Mouse (Mus musculus): ENCODE measurements around the gene Lap3.

Lap3 gene

GRCm38 (mm10) chr5:45493191-45494092 is at the start of gene Lap3:
Gene Lap3, plus strand, starts transcription at chr5:45493374.
- DNase-seq (ENCODE audit: low read depth, low spot score): peak; percentile 96

- no peak for DNase-seq (ENCODE audit: low read depth, low spot score)
Measured at GRCm38 (mm10) chr5:45444130-45444832, 48.9 kb upstream of the Lap3 start.

- DNase-seq (ENCODE audit: low read depth, low spot score): no peak
Measured at GRCm38 (mm10) chr5:45448676-45449075, 44.5 kb upstream of the Lap3 start.

GRCm38 (mm10) chr5:45449206-45449605 is 44.0 kb upstream of the Lap3 start:
- peak; percentile 20 for DNase-seq (ENCODE audit: low read depth, low spot score)

- DNase-seq (ENCODE audit: low read depth, low spot score): peak; percentile 98
Measured at GRCm38 (mm10) chr5:45449831-45450716, 43.1 kb upstream of the Lap3 start, which contains the start of gene Qdpr. Gene Qdpr, minus strand, starts transcription at chr5:45450236.

GRCm38 (mm10) chr5:45453451-45453850 is 39.7 kb upstream of the Lap3 start, which contains the start of gene Clrn2:
Gene Clrn2, plus strand, starts transcription at chr5:45453751.
- no peak for DNase-seq (ENCODE audit: low read depth, low spot score)

GRCm38 (mm10) chr5:45454456-45454855 is 38.7 kb upstream of the Lap3 start:
- DNase-seq (ENCODE audit: low read depth, low spot score): no peak

GRCm38 (mm10) chr5:45472880-45473450 is 20.2 kb upstream of the Lap3 start:
- peak; percentile 32 for DNase-seq (ENCODE audit: low read depth, low spot score)

GRCm38 (mm10) chr5:45473521-45473920 is 19.7 kb upstream of the Lap3 start:
- no peak for DNase-seq (ENCODE audit: low read depth, low spot score)

- peak; percentile 38 for DNase-seq (ENCODE audit: low read depth, low spot score)
Measured at GRCm38 (mm10) chr5:45474215-45474614, 19.0 kb upstream of the Lap3 start.

- no peak for DNase-seq (ENCODE audit: low read depth, low spot score)
Measured at GRCm38 (mm10) chr5:45474758-45475157, 18.4 kb upstream of the Lap3 start.

GRCm38 (mm10) chr5:45475771-45476170 is 17.4 kb upstream of the Lap3 start:
- DNase-seq (ENCODE audit: low read depth, low spot score): no peak

GRCm38 (mm10) chr5:45476288-45476687 is 16.9 kb upstream of the Lap3 start:
- no peak for DNase-seq (ENCODE audit: low read depth, low spot score)

GRCm38 (mm10) chr5:45477601-45478000 is 15.6 kb upstream of the Lap3 start:
- no peak for DNase-seq (ENCODE audit: low read depth, low spot score)

GRCm38 (mm10) chr5:45480066-45480465 is 13.1 kb upstream of the Lap3 start:
- DNase-seq (ENCODE audit: low read depth, low spot score): no peak

GRCm38 (mm10) chr5:45481125-45481524 is 12.0 kb upstream of the Lap3 start:
- no peak for DNase-seq (ENCODE audit: low read depth, low spot score)

- no peak for DNase-seq (ENCODE audit: low read depth, low spot score)
Measured at GRCm38 (mm10) chr5:45482607-45483006, 10.6 kb upstream of the Lap3 start.

- DNase-seq (ENCODE audit: low read depth, low spot score): no peak
Measured at GRCm38 (mm10) chr5:45483654-45484053, 9.5 kb upstream of the Lap3 start.

- DNase-seq (ENCODE audit: low read depth, low spot score): no peak
Measured at GRCm38 (mm10) chr5:45491776-45492175, 1.4 kb upstream of the Lap3 start.

- DNase-seq (ENCODE audit: low read depth, low spot score): no peak
Measured at GRCm38 (mm10) chr5:45494093-45494755, 1.1 kb downstream of the Lap3 start.

Data from skeletal muscle tissue, adult 2 months (tissue).